Mouse (Mus musculus): ENCODE data around the gene Rxrb. TPM values are rescaled to one million over a fixed set of nuclear protein-coding genes. Genes with fewer than 3 reads are reported as not detected.

Gene Rxrb
- polyA plus RNA-seq, 2 experiments, result 29.2 to 83.2 TPM

DNA sequence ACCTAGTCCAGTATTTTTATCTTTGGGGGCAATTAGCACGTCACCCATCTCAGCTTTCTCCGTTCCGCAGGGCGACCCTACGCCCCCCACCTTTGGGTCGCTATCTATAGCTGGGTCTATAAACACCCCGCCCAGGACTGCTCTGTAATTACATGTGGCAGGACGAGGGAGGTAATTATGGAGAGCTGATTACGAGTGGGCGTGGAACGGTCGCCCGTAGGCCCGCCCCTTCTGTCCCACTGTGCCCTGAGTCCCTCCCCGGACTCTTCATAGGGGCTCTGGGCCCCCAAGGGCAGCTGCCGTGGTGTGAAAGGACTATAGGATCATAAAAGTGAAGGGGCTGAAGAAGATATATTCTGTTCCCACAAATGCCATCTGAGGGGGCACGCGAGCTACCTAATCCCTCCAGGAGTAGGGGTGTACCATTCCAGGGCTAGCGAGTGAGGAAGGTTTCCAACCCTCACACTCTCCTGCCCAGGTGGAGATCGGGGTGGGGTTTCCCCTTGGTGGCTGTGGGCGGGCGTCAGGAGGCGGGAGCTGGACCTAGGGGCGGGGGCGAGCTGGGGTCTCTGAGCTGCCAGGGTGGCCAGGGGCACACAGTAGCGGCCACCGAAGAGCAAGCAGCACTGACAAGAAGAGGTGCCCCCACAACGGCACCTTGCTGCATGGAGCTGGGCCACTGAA is 7.4 kb downstream of the Rxrb start, which contains the start of gene Col11a2:
Gene Col11a2, plus strand, starts transcription at position 560 of the 684 bp plus-strand sequence.
- ATAC-seq (ENCODE audit: low FRiP score, low read depth) (peak; percentile 35), DNase-seq (ENCODE audit: low spot score) (no peak)
- Histone ChIP-seq H3K4me1 (ENCODE audit: control insufficient read depth, insufficient read depth, low read length) (peaks cover 16% of the 10 kb centered on the region), H3K9ac (ENCODE audit: low read depth, low read length, severe bottlenecking) (peak within 1 kb of the TSS; percentile 56), H3K27ac (replicated peaks; ENCODE audit: low read depth, low read length) (peak within 1 kb of the TSS; percentile 63), H3K27me3 (ENCODE audit: control insufficient read depth, insufficient read depth, low read length) (no peaks in the 10 kb centered on the region), H3K4me3 (replicated peaks; ENCODE audit: low read length) (peak within 1 kb of the TSS; percentile 41), H3K9me3 (ENCODE audit: control insufficient read depth, low read length) (no peaks in the 10 kb centered on the region), H3K36me3 (ENCODE audit: control insufficient read depth, insufficient read depth, low read length) (peaks cover 39% of the 10 kb centered on the region), H3K4me2 (replicated peaks; ENCODE audit: low read depth, low read length, severe bottlenecking) (peak within 1 kb of the TSS; percentile 47)
- no peak for TF ChIP-seq POLR2A (IDR thresholded peaks at IDR 0.05; ENCODE audit: borderline replicate concordance, extremely low read depth, insufficient read depth, insufficient read length)
- 5% methylated on average over 25 of the region's 28 CpGs for WGBS

DNA sequence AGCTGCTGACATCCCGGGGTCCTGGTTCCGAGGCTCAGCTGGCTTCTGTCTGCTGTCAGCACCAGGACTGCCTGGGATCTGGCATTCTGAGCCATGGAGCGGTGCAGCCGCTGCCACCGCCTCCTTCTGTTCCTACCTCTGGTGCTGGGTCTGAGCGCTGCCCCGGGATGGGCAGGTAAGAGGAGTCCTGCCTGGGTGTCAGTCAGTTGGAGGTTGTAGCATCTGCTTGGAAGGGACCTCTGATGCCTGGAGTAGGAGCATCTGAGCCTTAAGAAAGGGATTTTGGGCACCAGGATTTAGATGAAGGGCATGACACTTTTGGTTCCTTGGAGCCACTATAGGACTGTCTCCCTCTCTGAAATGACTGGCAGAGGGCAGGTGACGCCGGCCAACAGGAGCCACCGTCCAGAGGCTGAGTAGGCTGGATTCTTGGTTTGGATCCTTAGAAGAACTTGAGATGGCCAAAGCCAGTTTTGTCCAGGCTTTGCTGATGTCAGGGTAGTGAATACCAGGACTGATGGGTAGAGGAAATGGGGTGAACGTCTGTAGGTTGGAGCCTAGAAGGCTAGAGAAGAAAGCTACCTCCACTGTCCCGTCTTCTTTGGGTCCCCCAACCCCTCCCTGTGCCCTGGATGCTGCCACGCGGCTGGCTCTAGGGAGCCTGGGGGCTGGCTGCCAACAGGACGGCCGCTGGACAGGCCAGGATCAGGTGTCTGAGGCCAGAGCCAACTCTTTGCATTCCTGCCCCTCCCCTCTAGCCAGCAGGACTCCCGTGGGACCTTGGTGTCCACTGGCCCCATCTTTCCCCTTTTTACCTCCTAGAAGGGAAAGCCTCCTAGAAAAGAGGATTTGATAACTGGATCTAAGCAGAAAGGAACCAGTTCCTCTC is 8.2 kb downstream of the Rxrb start:
- H3K9me3 ChIP-seq (ENCODE audit: control insufficient read depth, low read length), result no peaks in the 10 kb centered on the region
- H3K9ac ChIP-seq (ENCODE audit: low read depth, low read length, severe bottlenecking), result peak overlapping the region; percentile 56
- H3K36me3 ChIP-seq (ENCODE audit: control insufficient read depth, insufficient read depth, low read length), result peaks cover 32% of the 10 kb centered on the region
- 0 out of 2 replicates have a peak, but pooled peaks have one; percentile 1 for ATAC-seq (ENCODE audit: low FRiP score, low read depth)
- peak overlapping the region; percentile 63 for H3K27ac ChIP-seq (replicated peaks; ENCODE audit: low read depth, low read length)
- no peak for DNase-seq (ENCODE audit: low spot score)
- no peaks in the 10 kb centered on the region for H3K27me3 ChIP-seq (ENCODE audit: control insufficient read depth, insufficient read depth, low read length)
- peaks cover 16% of the 10 kb centered on the region for H3K4me1 ChIP-seq (ENCODE audit: control insufficient read depth, insufficient read depth, low read length)
- TF ChIP-seq POLR2A (IDR thresholded peaks at IDR 0.05; ENCODE audit: borderline replicate concordance, extremely low read depth, insufficient read depth, insufficient read length), result 0 out of 2 replicates have a peak, but pooled peaks have one; percentile 44
- H3K4me2 ChIP-seq (replicated peaks; ENCODE audit: low read depth, low read length, severe bottlenecking), result peak overlapping the region; percentile 47
- H3K4me3 ChIP-seq (replicated peaks; ENCODE audit: low read length), result peak overlapping the region; percentile 41
- WGBS, result 24% methylated on average over 17 of the region's 17 CpGs

DNA sequence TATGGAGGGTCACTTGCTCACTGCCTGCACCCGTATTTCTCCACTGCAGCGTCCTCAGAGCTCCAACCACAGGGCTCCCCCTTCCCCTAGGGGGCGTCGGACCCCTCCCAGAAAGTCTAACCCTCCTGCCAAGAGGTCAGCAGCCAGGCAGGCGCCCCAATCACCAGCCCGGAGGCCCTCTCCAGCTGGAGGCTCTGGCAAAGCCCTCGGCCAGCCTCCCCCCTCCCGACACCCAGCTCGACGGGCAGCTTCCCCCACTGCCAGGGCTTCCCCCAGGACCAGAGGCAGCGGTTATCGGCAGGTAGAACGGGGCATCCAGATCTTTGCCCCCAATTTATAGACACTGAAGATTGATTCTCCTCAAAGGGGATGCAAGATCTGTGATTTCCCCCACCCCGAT is 14.3 kb downstream of the Rxrb start:
- Histone ChIP-seq H3K9ac (ENCODE audit: low read depth, low read length, severe bottlenecking) (no peak overlapping the region), H3K4me2 (replicated peaks; ENCODE audit: low read depth, low read length, severe bottlenecking) (no peak overlapping the region)

DNA sequence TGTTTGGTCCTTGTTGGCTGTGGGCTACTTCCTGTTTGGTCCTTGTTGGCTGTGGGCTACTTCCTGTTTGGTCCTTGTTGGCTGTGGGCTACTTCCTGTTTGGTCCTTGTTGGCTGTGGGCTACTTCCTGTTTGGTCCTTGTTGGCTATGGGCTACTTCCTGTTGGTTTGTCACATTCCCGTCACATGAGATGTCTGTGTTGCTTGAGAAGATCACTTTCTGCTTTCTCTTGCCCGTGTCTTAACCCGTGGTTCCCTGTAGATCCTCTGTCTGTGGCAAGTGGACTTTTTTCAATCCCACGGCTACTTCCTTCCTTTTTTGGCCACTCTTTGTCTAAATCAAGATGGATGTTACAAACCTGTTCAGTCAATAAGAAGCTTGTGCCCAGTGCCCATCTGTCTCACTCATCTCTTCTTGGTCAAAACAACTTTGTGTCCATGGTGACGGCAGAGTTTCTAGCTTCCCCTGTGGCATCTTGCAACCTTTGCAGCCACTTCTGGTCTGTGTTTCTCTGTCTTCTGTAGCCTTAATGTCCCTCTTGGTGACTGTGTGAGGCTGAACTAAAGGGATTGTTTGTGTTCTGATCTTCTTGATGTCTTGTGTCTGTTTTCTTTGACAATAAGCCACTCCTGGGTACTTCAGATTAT is 15.9 kb downstream of the Rxrb start:
- no peak for TF ChIP-seq POLR2A (IDR thresholded peaks at IDR 0.05; ENCODE audit: borderline replicate concordance, extremely low read depth, insufficient read depth, insufficient read length)
- H3K4me3 ChIP-seq (replicated peaks; ENCODE audit: low read length), result no peak overlapping the region
- ATAC-seq (ENCODE audit: low FRiP score, low read depth) (no peak), DNase-seq (ENCODE audit: low spot score) (no peak)
- no peaks in the 10 kb centered on the region for H3K4me1 ChIP-seq (ENCODE audit: control insufficient read depth, insufficient read depth, low read length)
- no peak overlapping the region for H3K27ac ChIP-seq (replicated peaks; ENCODE audit: low read depth, low read length)
- H3K27me3 ChIP-seq (ENCODE audit: control insufficient read depth, insufficient read depth, low read length), result no peaks in the 10 kb centered on the region
- peaks cover 16% of the 10 kb centered on the region for H3K36me3 ChIP-seq (ENCODE audit: control insufficient read depth, insufficient read depth, low read length)
- no peak overlapping the region for H3K4me2 ChIP-seq (replicated peaks; ENCODE audit: low read depth, low read length, severe bottlenecking)
- H3K9me3 ChIP-seq (ENCODE audit: control insufficient read depth, low read length), result 0 out of 2 replicates have a peak, but pooled peaks cover 5% of the 10 kb centered on the region
- 95% methylated on average over 5 of the region's 5 CpGs for WGBS
- H3K9ac ChIP-seq (ENCODE audit: low read depth, low read length, severe bottlenecking), result no peak overlapping the region

More for the DNA sequence above, 14.3 kb downstream of the Rxrb start:
- no peak overlapping the region for H3K4me3 ChIP-seq (replicated peaks; ENCODE audit: low read length)
- H3K9me3 ChIP-seq (ENCODE audit: control insufficient read depth, low read length), result 0 out of 2 replicates have a peak, but pooled peaks cover 5% of the 10 kb centered on the region
- no peaks in the 10 kb centered on the region for H3K4me1 ChIP-seq (ENCODE audit: control insufficient read depth, insufficient read depth, low read length)
- ATAC-seq (ENCODE audit: low FRiP score, low read depth) (no peak), DNase-seq (ENCODE audit: low spot score) (no peak)
- no peaks in the 10 kb centered on the region for H3K27me3 ChIP-seq (ENCODE audit: control insufficient read depth, insufficient read depth, low read length)
- no peak overlapping the region for H3K27ac ChIP-seq (replicated peaks; ENCODE audit: low read depth, low read length)
- no peak for TF ChIP-seq POLR2A (IDR thresholded peaks at IDR 0.05; ENCODE audit: borderline replicate concordance, extremely low read depth, insufficient read depth, insufficient read length)
- WGBS, result 79% methylated on average over 14 of the region's 14 CpGs
- peaks cover 11% of the 10 kb centered on the region for H3K36me3 ChIP-seq (ENCODE audit: control insufficient read depth, insufficient read depth, low read length)

DNA sequence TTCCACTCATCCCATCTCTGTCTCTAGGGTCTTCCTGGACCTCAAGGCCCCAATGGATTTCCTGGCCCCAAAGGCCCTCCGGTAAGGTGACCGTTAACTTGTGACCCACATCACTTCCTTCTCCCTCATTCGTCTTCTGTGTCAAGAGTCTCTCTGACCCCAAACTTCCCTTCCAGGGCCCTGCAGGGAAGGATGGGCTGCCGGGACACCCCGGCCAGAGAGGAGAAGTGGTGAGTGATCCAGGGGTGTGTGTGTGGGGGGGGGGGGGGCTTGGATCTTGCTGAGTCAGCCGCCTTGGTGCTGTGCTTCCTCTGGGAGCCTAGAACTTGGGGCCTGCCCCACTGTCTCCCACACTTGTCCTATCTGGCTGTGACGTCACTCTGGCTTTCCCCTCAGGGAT is 25.6 kb downstream of the Rxrb start:
- no peak for TF ChIP-seq POLR2A (IDR thresholded peaks at IDR 0.05; ENCODE audit: borderline replicate concordance, extremely low read depth, insufficient read depth, insufficient read length)
- Histone ChIP-seq H3K36me3 (ENCODE audit: control insufficient read depth, insufficient read depth, low read length) (peaks cover 27% of the 10 kb centered on the region), H3K27me3 (ENCODE audit: control insufficient read depth, insufficient read depth, low read length) (no peaks in the 10 kb centered on the region)

More for the DNA sequence above, 25.6 kb downstream of the Rxrb start:
- Histone ChIP-seq H3K4me2 (replicated peaks; ENCODE audit: low read depth, low read length, severe bottlenecking) (no peak overlapping the region), H3K27ac (replicated peaks; ENCODE audit: low read depth, low read length) (no peak overlapping the region), H3K9ac (ENCODE audit: low read depth, low read length, severe bottlenecking) (no peak overlapping the region), H3K4me3 (replicated peaks; ENCODE audit: low read length) (no peak overlapping the region), H3K4me1 (ENCODE audit: control insufficient read depth, insufficient read depth, low read length) (no peaks in the 10 kb centered on the region), H3K9me3 (ENCODE audit: control insufficient read depth, low read length) (no peaks in the 10 kb centered on the region)
- ATAC-seq (ENCODE audit: low FRiP score, low read depth) (no peak), DNase-seq (ENCODE audit: low spot score) (no peak)
- WGBS, result 71% methylated on average over 7 of the region's 7 CpGs

Measured in limb, embryonic 14.5 days (tissue).